Mouse (Mus musculus): ENCODE measurements around the gene Arhgap15.

- TF ChIP-seq CTCF (IDR thresholded peaks at IDR 0.05; ENCODE audit: borderline replicate concordance, control insufficient read depth, extremely low read depth, insufficient read depth, low read length, poor library complexity): no peak
- TF ChIP-seq POLR2A (IDR thresholded peaks at IDR 0.05; ENCODE audit: control insufficient read depth, extremely low read depth, insufficient read depth, low read length, poor library complexity): no peak
Observed at GRCm38 (mm10) chr2:44124093-44124492, 375.5 kb downstream of the Arhgap15 start.
